Mouse (Mus musculus): Measurements from ENCODE around the gene Acot11. TPM values are rescaled to one million over a fixed set of nuclear protein-coding genes. Genes with fewer than 3 reads are reported as not detected.

Acot11 gene
- polyA plus RNA-seq, 1 experiment from 2014 or later, result 1.4 TPM

DNA sequence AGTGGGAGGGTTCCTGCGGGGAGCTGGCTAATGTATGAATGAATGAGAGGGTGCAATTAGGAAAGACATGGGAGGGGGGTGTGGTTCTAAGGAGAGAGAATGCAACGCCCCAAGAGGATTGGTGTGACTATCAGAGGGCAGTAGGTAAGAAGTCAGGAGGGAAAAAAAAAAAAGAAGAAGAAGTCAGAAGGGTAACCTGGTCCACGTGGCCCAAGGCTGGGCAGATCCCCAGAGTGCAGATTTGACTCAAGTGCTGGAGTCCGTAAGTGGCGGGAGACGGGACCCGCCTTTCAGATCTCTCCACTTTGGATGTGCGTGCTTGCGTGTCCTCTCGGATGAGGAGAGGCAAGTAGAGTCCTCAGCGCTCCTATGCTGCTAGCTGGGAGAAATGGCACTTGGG is 16.2 kb downstream of the Acot11 start:
- no peak overlapping the region for H3K4me3 ChIP-seq (ENCODE audit: low read depth, low read length)
- WGBS, result 85% methylated on average over 11 of the region's 11 CpGs
- ATAC-seq (ENCODE audit: low read depth), result no peak
- H3K27ac ChIP-seq (ENCODE audit: low read depth, low read length), result no peak overlapping the region
- no peak overlapping the region for H3K4me2 ChIP-seq (ENCODE audit: low read depth, low read length)
- no peak overlapping the region for H3K9ac ChIP-seq (replicated peaks; ENCODE audit: low read depth, low read length)
- H3K36me3 ChIP-seq (ENCODE audit: control insufficient read depth, insufficient read depth, low read length), result no peaks in the 10 kb centered on the region
- H3K9me3 ChIP-seq (ENCODE audit: control insufficient read depth, low read length), result no peaks in the 10 kb centered on the region
- H3K27me3 ChIP-seq (ENCODE audit: control insufficient read depth, insufficient read depth, low read length), result no peaks in the 10 kb centered on the region
- peaks cover 19% of the 10 kb centered on the region for H3K4me1 ChIP-seq (ENCODE audit: control insufficient read depth, insufficient read depth, low read length)

DNA sequence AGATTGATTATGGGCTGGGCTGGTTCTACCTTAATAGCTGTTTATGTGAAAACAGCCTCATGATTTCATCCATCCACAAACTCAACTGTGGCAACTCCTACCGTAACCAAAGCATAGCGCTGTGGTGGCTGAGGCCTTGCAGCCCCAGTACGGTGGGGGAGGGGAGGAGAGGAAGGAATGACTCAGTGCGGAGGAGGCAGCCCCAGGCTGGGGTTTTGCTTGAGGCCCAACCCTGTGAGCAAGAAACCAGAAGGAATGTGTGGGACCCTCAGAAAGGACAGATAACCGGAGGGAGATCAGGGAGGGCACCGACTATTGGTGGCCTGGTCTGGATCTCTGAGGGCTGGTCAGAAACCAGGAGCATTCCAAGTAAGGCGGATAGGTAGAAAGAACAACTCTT is 17.0 kb downstream of the Acot11 start:
- H3K4me3 ChIP-seq (ENCODE audit: low read depth, low read length), result no peak overlapping the region
- H3K4me1 ChIP-seq (ENCODE audit: control insufficient read depth, insufficient read depth, low read length), result peaks cover 19% of the 10 kb centered on the region
- no peaks in the 10 kb centered on the region for H3K9me3 ChIP-seq (ENCODE audit: control insufficient read depth, low read length)
- H3K9ac ChIP-seq (replicated peaks; ENCODE audit: low read depth, low read length), result no peak overlapping the region
- no peak overlapping the region for H3K27ac ChIP-seq (ENCODE audit: low read depth, low read length)
- no peak overlapping the region for H3K4me2 ChIP-seq (ENCODE audit: low read depth, low read length)
- H3K36me3 ChIP-seq (ENCODE audit: control insufficient read depth, insufficient read depth, low read length), result no peaks in the 10 kb centered on the region
- WGBS, result 54% methylated on average over 7 of the region's 7 CpGs
- ATAC-seq (ENCODE audit: low read depth), result no peak
- H3K27me3 ChIP-seq (ENCODE audit: control insufficient read depth, insufficient read depth, low read length), result no peaks in the 10 kb centered on the region

DNA sequence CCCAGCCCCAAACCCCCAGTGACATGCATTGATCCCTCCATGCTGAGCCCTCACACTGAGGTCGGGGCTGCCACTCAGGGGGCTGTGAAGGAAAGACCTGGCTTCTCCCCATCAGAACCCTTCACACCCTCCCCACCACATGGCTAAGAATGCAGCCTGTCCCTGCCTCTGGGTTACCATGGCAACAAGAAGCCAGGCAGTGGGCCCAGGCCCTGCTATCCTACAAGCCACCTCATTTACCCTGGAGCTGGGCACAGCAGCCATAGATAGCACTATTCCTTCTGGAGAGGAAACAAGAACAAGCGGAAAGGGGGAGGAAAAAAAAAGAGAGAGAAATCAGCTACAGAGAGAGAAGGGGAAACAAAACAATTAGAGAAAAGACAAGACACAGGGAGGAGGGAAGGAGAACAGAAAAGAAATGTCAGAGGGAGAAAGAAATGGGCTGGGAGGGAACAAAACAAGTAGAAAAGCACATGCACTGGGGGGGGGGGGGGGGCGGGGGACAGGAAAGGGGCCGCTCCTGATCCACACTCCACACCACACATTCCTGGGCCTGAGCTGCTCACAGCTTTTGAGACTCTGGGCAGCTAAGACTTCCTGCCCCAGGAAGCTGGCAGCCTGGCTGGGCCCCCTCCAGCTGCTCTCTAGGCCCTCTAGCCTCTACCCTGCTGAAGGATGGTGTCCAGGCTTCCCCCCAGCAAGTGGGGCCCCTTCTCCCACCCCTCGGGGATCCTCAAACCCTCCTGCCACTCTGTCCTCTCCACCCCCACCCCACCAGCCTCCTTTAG is 18.9 kb downstream of the Acot11 start:
- Histone ChIP-seq H3K4me3 (ENCODE audit: low read depth, low read length) (no peak overlapping the region), H3K4me1 (ENCODE audit: control insufficient read depth, insufficient read depth, low read length) (peaks cover 19% of the 10 kb centered on the region), H3K4me2 (ENCODE audit: low read depth, low read length) (no peak overlapping the region), H3K9me3 (ENCODE audit: control insufficient read depth, low read length) (no peaks in the 10 kb centered on the region), H3K27ac (ENCODE audit: low read depth, low read length) (peak overlapping the region; percentile 74), H3K9ac (replicated peaks; ENCODE audit: low read depth, low read length) (peak overlapping the region; percentile 16; the same call in 1 of the 2 replicates), H3K36me3 (ENCODE audit: control insufficient read depth, insufficient read depth, low read length) (no peaks in the 10 kb centered on the region), H3K27me3 (ENCODE audit: control insufficient read depth, insufficient read depth, low read length) (no peaks in the 10 kb centered on the region)
- peak; percentile 94 for ATAC-seq (ENCODE audit: low read depth)
- 5% methylated on average over 3 of the region's 5 CpGs for WGBS

DNA sequence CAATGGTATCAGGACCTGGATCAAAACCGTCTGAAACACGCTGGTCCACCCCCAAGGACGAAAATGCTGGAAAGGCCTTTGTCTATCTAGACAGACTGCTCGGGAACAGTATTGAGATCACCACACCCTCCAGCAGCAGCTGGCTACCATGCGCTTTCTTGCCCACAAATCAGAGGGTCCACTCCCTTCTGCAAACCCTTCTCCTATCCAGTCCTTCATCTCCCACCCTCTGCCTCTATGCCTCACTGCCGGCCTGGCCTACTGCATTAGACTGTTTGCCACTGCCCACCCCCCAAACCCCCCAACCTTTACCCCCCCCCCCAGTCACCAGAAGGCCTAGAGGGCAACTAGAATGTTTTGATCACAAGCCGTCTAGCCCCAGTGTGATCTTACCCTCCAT is 19.5 kb downstream of the Acot11 start:
- no peaks in the 10 kb centered on the region for H3K9me3 ChIP-seq (ENCODE audit: control insufficient read depth, low read length)
- no peaks in the 10 kb centered on the region for H3K27me3 ChIP-seq (ENCODE audit: control insufficient read depth, insufficient read depth, low read length)
- no peak overlapping the region for H3K4me3 ChIP-seq (ENCODE audit: low read depth, low read length)
- ATAC-seq (ENCODE audit: low read depth), result peak; percentile 16; the same call in 1 of the 2 replicates
- H3K36me3 ChIP-seq (ENCODE audit: control insufficient read depth, insufficient read depth, low read length), result no peaks in the 10 kb centered on the region
- H3K27ac ChIP-seq (ENCODE audit: low read depth, low read length), result peak overlapping the region; percentile 74
- no peak overlapping the region for H3K4me2 ChIP-seq (ENCODE audit: low read depth, low read length)
- 47% methylated on average over 7 of the region's 7 CpGs for WGBS
- H3K9ac ChIP-seq (replicated peaks; ENCODE audit: low read depth, low read length), result no peak overlapping the region
- peaks cover 19% of the 10 kb centered on the region for H3K4me1 ChIP-seq (ENCODE audit: control insufficient read depth, insufficient read depth, low read length)

DNA sequence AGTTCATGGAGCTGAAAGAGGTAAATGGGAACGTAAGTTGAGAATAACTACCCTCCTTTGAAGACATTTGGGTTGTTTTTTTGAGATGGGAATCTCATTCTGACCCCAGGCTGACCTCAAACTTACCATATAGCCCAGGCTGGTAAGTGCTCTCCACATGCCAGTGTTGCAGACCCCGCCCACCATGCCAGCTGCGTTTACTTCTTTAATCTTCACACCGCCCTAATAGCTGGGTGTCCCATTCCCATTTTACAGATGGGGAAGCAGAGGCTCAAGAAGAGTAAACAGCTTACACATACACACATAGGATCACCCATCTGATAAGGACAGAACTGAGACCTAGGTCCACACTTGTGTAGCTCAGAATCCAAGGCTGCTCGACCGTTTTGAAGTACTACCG is 20.0 kb downstream of the Acot11 start:
- H3K27ac ChIP-seq (ENCODE audit: low read depth, low read length), result no peak overlapping the region
- H3K36me3 ChIP-seq (ENCODE audit: control insufficient read depth, insufficient read depth, low read length), result no peaks in the 10 kb centered on the region
- no peak for ATAC-seq (ENCODE audit: low read depth)
- 94% methylated on average over 7 of the region's 7 CpGs for WGBS
- H3K4me2 ChIP-seq (ENCODE audit: low read depth, low read length), result no peak overlapping the region
- peaks cover 19% of the 10 kb centered on the region for H3K4me1 ChIP-seq (ENCODE audit: control insufficient read depth, insufficient read depth, low read length)
- no peak overlapping the region for H3K4me3 ChIP-seq (ENCODE audit: low read depth, low read length)
- H3K27me3 ChIP-seq (ENCODE audit: control insufficient read depth, insufficient read depth, low read length), result no peaks in the 10 kb centered on the region
- no peak overlapping the region for H3K9ac ChIP-seq (replicated peaks; ENCODE audit: low read depth, low read length)
- H3K9me3 ChIP-seq (ENCODE audit: control insufficient read depth, low read length), result no peaks in the 10 kb centered on the region

DNA sequence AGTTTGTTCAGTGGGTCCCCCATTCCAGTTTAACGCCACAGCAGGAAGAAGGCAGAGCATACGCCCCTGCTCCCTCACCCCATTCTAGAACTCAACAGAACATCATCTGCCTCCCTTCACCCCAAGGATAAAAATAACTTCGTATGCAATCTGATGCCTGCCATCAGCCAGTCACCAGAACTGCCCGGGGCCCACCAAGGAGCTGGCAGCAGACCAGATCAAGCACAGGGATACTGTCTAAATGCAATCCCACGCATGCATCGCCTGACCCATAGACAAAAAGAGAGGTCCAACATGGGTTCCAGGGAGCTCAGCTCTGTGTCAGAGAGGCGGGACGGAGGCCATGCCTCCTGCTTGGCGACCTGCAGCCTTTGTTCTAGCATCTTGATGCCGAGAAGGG is 21.7 kb downstream of the Acot11 start:
- ATAC-seq (ENCODE audit: low read depth), result no peak
- 74% methylated on average over 10 of the region's 10 CpGs for WGBS
- H3K9ac ChIP-seq (replicated peaks; ENCODE audit: low read depth, low read length), result no peak overlapping the region
- no peak overlapping the region for H3K27ac ChIP-seq (ENCODE audit: low read depth, low read length)
- H3K9me3 ChIP-seq (ENCODE audit: control insufficient read depth, low read length), result no peaks in the 10 kb centered on the region
- H3K4me2 ChIP-seq (ENCODE audit: low read depth, low read length), result no peak overlapping the region
- no peaks in the 10 kb centered on the region for H3K27me3 ChIP-seq (ENCODE audit: control insufficient read depth, insufficient read depth, low read length)
- no peak overlapping the region for H3K4me3 ChIP-seq (ENCODE audit: low read depth, low read length)
- H3K4me1 ChIP-seq (ENCODE audit: control insufficient read depth, insufficient read depth, low read length), result peaks cover 19% of the 10 kb centered on the region
- no peaks in the 10 kb centered on the region for H3K36me3 ChIP-seq (ENCODE audit: control insufficient read depth, insufficient read depth, low read length)

DNA sequence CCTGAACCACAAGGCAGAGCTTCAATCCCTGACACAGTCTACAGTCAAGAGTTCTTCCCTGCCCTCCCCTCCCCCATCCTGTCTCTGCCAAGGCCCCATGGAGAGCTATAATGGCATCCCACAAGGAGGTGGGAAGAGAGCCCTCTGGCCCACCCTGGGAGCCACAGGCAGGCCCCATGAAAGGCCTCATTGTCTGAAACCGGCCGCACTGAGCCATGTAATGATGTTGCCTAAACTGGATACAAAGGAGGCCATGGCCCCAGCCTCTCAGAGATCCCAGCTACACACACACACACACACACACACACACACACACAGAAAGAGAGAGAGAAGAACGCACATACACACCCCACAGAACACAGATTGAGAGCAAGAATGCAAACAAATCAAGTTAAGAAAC is 24.8 kb downstream of the Acot11 start:
- ATAC-seq (ENCODE audit: low read depth), result peak; percentile 78
- no peaks in the 10 kb centered on the region for H3K27me3 ChIP-seq (ENCODE audit: control insufficient read depth, insufficient read depth, low read length)
- peaks cover 5% of the 10 kb centered on the region for H3K4me1 ChIP-seq (ENCODE audit: control insufficient read depth, insufficient read depth, low read length)
- no peak overlapping the region for H3K9ac ChIP-seq (replicated peaks; ENCODE audit: low read depth, low read length)
- H3K36me3 ChIP-seq (ENCODE audit: control insufficient read depth, insufficient read depth, low read length), result no peaks in the 10 kb centered on the region
- no peak overlapping the region for H3K4me2 ChIP-seq (ENCODE audit: low read depth, low read length)
- no peak overlapping the region for H3K4me3 ChIP-seq (ENCODE audit: low read depth, low read length)
- 6% methylated on average over 3 of the region's 3 CpGs for WGBS
- H3K27ac ChIP-seq (ENCODE audit: low read depth, low read length), result no peak overlapping the region
- H3K9me3 ChIP-seq (ENCODE audit: control insufficient read depth, low read length), result no peaks in the 10 kb centered on the region

DNA sequence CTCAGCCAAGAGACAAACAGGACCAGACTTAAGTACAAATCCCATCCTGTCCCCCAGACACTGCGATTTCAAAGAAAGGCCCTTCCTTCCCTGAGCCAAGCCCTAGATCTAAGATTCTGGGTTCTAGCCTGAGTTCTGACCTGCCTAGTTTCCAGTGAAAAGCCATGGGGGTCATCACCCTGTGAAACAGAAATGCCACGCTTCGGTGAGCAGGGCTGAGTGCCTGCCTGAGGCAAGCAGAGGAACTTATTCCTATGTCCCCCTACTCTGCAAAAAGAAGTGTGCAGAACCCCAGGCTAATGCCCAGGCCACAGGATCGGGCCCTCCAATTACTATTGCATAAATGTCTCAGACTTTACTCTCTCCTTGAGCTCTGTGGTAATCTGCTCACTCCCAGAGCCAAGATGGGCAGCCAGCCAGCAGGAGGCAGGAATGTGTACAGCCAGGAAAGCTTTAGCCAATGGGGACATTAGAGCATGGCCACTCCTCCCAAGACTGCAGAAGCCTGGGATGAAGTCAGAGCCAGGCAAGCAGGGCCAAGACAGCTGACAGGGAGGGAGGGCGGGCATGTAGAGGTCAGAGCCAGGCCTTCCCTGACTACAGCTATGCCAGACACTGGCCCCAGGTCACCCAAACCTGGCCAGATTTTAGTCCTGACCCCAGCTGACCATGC is 26.5 kb downstream of the Acot11 start:
- peak overlapping the region; percentile 52 for H3K27ac ChIP-seq (ENCODE audit: low read depth, low read length)
- H3K9ac ChIP-seq (replicated peaks; ENCODE audit: low read depth, low read length), result no peak overlapping the region
- WGBS, result 44% methylated on average over 5 of the region's 5 CpGs
- no peak overlapping the region for H3K4me2 ChIP-seq (ENCODE audit: low read depth, low read length)
- ATAC-seq (ENCODE audit: low read depth), result peak; percentile 84
- H3K9me3 ChIP-seq (ENCODE audit: control insufficient read depth, low read length), result no peaks in the 10 kb centered on the region
- peaks cover 5% of the 10 kb centered on the region for H3K4me1 ChIP-seq (ENCODE audit: control insufficient read depth, insufficient read depth, low read length)
- no peak overlapping the region for H3K4me3 ChIP-seq (ENCODE audit: low read depth, low read length)
- H3K36me3 ChIP-seq (ENCODE audit: control insufficient read depth, insufficient read depth, low read length), result no peaks in the 10 kb centered on the region
- H3K27me3 ChIP-seq (ENCODE audit: control insufficient read depth, insufficient read depth, low read length), result no peaks in the 10 kb centered on the region

DNA sequence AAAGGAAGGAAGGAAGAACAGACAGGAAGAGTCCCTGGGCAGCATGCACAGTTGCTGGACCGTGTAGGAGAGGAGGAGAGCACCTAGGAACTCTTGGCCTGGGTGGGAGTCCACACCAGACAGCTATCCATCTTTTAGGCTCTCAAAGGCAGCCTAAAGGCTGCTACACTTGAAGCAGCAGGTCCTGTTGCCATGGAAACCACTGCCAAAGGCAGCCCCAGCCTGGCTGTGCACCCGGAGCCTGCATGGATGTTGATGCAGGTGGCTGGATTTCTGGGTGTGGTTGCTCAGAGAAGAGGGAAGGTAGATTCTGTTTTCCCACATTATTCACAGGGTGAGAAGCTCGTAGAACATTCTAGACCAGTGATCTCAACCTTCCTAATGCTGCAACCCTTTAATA is 27.8 kb downstream of the Acot11 start:
- Histone ChIP-seq H3K36me3 (ENCODE audit: control insufficient read depth, insufficient read depth, low read length) (no peaks in the 10 kb centered on the region), H3K4me2 (ENCODE audit: low read depth, low read length) (no peak overlapping the region), H3K27me3 (ENCODE audit: control insufficient read depth, insufficient read depth, low read length) (no peaks in the 10 kb centered on the region), H3K4me3 (ENCODE audit: low read depth, low read length) (no peak overlapping the region), H3K4me1 (ENCODE audit: control insufficient read depth, insufficient read depth, low read length) (peaks cover 5% of the 10 kb centered on the region), H3K9ac (replicated peaks; ENCODE audit: low read depth, low read length) (no peak overlapping the region), H3K9me3 (ENCODE audit: control insufficient read depth, low read length) (no peaks in the 10 kb centered on the region), H3K27ac (ENCODE audit: low read depth, low read length) (0 out of 2 replicates have a peak overlapping the region, but pooled peaks have one; percentile 50)
- 24% methylated on average over 3 of the region's 3 CpGs for WGBS
- ATAC-seq (ENCODE audit: low read depth), result peak; percentile 77

Data from neural tube, embryonic 14.5 days (tissue).